Mouse (Mus musculus) forebrain, embryonic 13.5 days (tissue): Measurements from ENCODE around the gene Klf15. TPM values are rescaled to one million over a fixed set of nuclear protein-coding genes. Genes with fewer than 3 reads are reported as not detected.

Source experiments
- ATAC-seq: fragments of 200-750 bp; cut with Nextera tagmentation; 2 replicates; pipeline ENCODE4 v1.8.0; 2017
- H3K27ac ChIP-seq: fragments of 300-500 bp; sonication (generic); 2 replicates; pipeline ENCODE4 v1.5.1; 2015; ENCODE audit warnings: inconsistent platforms, mild to moderate bottlenecking, moderate library complexity
- H3K27me3 ChIP-seq: fragments of 300-500 bp; sonication (generic); 2 replicates; pipeline ENCODE4 v1.6.1; 2015; ENCODE audit warnings: mild to moderate bottlenecking, inconsistent platforms
- H3K36me3 ChIP-seq: fragments of 300-500 bp; sonication (generic); 2 replicates; pipeline ENCODE4 v1.6.1; 2015; ENCODE audit warnings: mild to moderate bottlenecking, inconsistent platforms; ENCODE audit not compliant: poor library complexity, severe bottlenecking
- H3K4me1 ChIP-seq: fragments of 300-500 bp; sonication (generic); 2 replicates; pipeline ENCODE4 v1.6.1; 2015; ENCODE audit warnings: inconsistent platforms
- H3K4me2 ChIP-seq: fragments of 300-500 bp; sonication (generic); 2 replicates; pipeline ENCODE4 v1.6.1; 2015; ENCODE audit warnings: inconsistent platforms, mild to moderate bottlenecking, moderate library complexity
- H3K4me3 ChIP-seq: fragments of 300-500 bp; sonication (generic); 2 replicates; pipeline ENCODE4 v1.5.1; 2015; ENCODE audit warnings: mild to moderate bottlenecking, inconsistent platforms
- H3K9ac ChIP-seq: fragments of 300-500 bp; sonication (generic); 2 replicates; pipeline ENCODE4 v1.6.1; 2015; ENCODE audit warnings: mild to moderate bottlenecking, inconsistent platforms
- H3K9me3 ChIP-seq: fragments of 300-500 bp; sonication (generic); replicated peaks from 2 replicates; pipeline ENCODE4 v1.6.1; 2016; ENCODE audit warnings: inconsistent platforms
- WGBS: fragments of 180-500 bp; shearing (Covaris S2); methylation state at CpG from one replicate; pipeline ENCODE4 v1.1.7; 2015; 5-methylcytosine and 5-hydroxymethylcytosine counted together
- polyA plus RNA-seq: library from polyadenylated mRNA; unstranded; fragments of >200 nt; fragmentation: Nextera tagmentation; extraction: Ambion mirVana; gene quantifications from 2 replicates; pipeline ENCODE4 v1.2.1, GENCODE M21; 2015

Gene Klf15
- 6.5 and 7.0 TPM in 2 replicates for polyA plus RNA-seq

GRCm38 (mm10) chr6:90462181-90462706 lies at the start of gene Klf15:
Gene Klf15 (plus strand): TSS chr6:90462576.
- Histone ChIP-seq H3K27me3 (peaks cover 41% of the 10 kb centered on the region), H3K4me3 (peak within 1 kb of the TSS; percentile 65), H3K36me3 (peaks cover 5% of the 10 kb centered on the region; the same call in 1 of the 2 replicates), H3K9me3 (no peaks in the 10 kb centered on the region), H3K9ac (peak within 1 kb of the TSS; percentile 73), H3K4me2 (peak within 1 kb of the TSS; percentile 100), H3K27ac (no peak within 1 kb of the TSS), H3K4me1 (peaks cover 25% of the 10 kb centered on the region)
- under 1% methylated on average over 70 of the region's 70 CpGs for WGBS
- ATAC-seq = peak; percentile 75

DNA sequence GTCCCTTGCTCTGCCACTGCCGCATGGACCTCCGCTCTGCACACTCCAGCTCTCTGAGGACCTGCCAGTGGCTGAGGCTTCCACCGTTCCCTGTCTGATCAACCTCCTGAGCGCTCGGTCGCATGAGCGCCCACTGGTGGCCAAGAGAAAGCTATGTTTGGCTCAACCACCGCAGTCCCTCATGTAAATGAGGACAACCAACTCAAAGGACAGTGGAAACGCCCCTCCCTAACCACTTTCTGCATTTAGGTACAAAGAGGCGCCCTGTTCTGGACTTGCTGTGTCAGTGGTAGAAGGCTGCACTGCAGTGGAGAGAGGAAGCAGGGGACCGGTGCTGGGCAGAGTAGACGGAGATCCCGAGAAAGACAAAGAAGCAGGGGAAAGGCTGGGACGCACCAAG lies 39.8 kb upstream of the Klf15 start:
- WGBS = 3% methylated on average over 14 of the region's 14 CpGs
- Histone ChIP-seq H3K36me3 (no peaks in the 10 kb centered on the region), H3K4me2 (peak overlapping the region; percentile 55), H3K9me3 (no peaks in the 10 kb centered on the region), H3K27me3 (peaks cover 10% of the 10 kb centered on the region), H3K4me1 (peaks cover 11% of the 10 kb centered on the region; the same call in 1 of the 2 replicates), H3K27ac (no peak overlapping the region), H3K4me3 (peak overlapping the region; percentile 23), H3K9ac (peak overlapping the region; percentile 48)
- peak; percentile 90 for ATAC-seq

- Histone ChIP-seq H3K9ac (no peak overlapping the region), H3K4me1 (peaks cover 23% of the 10 kb centered on the region), H3K9me3 (no peaks in the 10 kb centered on the region), H3K4me2 (no peak overlapping the region), H3K27me3 (peaks cover 14% of the 10 kb centered on the region), H3K27ac (no peak overlapping the region), H3K4me3 (no peak overlapping the region), H3K36me3 (no peaks in the 10 kb centered on the region)
- no peak for ATAC-seq
- whole genome bisulfite sequencing = 89% methylated on average over 3 of the region's 3 CpGs
Measured at GRCm38 (mm10) chr6:90425361-90425760, 37.0 kb upstream of the Klf15 start.

DNA sequence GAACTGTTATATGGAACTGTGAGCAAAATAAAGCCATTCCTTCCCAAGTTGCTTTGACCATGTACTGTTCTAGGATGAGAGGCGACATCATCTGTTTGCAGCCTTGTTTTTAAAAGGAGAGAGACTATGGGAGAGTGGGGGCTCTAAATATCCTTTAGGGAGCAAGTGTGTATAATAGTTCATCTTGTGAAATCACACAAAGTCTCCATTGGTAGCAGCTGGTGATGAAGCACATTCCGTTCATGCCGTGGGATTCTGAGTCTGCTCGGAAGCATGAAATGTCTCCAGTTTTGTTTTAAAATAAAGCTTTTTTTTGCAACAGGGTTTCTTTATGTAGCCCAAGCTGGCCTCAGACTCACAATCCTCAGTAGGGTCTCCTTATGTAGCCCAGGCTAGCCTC lies 36.4 kb upstream of the Klf15 start:
- Histone ChIP-seq H3K36me3 (no peaks in the 10 kb centered on the region), H3K9ac (no peak overlapping the region), H3K4me1 (peaks cover 23% of the 10 kb centered on the region), H3K27ac (no peak overlapping the region), H3K4me2 (no peak overlapping the region), H3K4me3 (no peak overlapping the region), H3K27me3 (peaks cover 14% of the 10 kb centered on the region), H3K9me3 (no peaks in the 10 kb centered on the region)
- no peak for ATAC-seq
- WGBS = 91% methylated on average over 4 of the region's 4 CpGs

DNA sequence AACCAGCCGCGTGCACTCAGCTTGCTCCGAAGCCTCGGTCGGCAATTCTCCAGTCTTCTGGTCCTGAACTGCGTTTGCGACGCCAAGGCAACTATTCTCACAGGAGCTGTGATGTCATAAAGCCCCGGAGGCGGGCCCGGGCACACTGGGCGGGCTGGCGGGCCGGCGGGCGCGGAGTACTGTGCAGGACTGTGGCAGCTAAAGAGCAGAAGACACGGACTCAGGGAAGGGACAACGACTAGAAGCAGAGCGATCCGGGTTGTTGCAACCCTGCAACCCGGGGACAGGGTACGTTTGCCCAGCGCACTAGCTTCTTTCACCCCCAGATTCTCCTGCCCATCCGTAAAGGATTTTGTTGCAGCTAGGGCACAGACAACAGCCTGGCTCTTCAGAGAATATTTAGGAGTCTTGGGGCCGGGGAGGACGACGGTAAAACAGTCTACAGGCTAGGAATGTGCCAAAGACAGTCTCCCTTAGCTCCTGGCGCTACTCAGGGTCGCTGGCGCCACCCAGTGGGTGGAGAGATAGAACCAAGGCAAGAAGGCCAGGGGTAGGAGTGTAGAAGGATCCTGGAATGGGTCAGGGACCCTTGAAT lies 33.9 kb upstream of the Klf15 start, which contains the start of gene Cfap100:
Gene Cfap100, minus strand, starts transcription at position 418 of the 595 bp plus-strand sequence.
- peak within 1 kb of the TSS; percentile 47 for H3K4me3 ChIP-seq
- H3K27me3 ChIP-seq = peaks cover 14% of the 10 kb centered on the region
- peak within 1 kb of the TSS; percentile 69 for H3K9ac ChIP-seq
- H3K9me3 ChIP-seq = no peaks in the 10 kb centered on the region
- H3K4me2 ChIP-seq = peak within 1 kb of the TSS; percentile 78
- no peaks in the 10 kb centered on the region for H3K36me3 ChIP-seq
- H3K27ac ChIP-seq = peak within 1 kb of the TSS; percentile 70
- WGBS = 1% methylated on average over 31 of the region's 31 CpGs
- peak; percentile 92 for ATAC-seq
- H3K4me1 ChIP-seq = peaks cover 13% of the 10 kb centered on the region

DNA sequence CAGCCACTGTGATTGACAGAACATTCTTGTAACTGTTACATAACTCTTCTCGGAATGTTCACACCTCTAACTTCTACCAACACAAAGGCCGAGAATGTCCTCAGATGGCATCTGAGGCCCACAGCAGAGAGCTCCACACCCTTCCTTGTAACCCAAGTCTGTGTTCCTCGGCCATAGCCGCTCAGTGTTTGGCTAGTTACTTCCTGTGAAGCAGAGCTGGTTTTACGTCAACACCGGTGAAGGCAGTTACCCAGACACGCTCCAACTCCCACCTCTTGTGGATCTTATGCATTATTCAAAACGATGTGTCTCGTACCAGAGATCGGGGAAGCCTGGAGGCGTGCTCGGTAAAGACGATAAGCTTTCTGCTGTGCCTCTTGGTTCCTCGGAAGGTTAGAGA lies 32.5 kb upstream of the Klf15 start:
- H3K36me3 ChIP-seq = no peaks in the 10 kb centered on the region
- H3K9ac ChIP-seq = no peak overlapping the region
- no peak overlapping the region for H3K27ac ChIP-seq
- H3K9me3 ChIP-seq = no peaks in the 10 kb centered on the region
- peaks cover 14% of the 10 kb centered on the region for H3K27me3 ChIP-seq
- no peak overlapping the region for H3K4me2 ChIP-seq
- 83% methylated on average over 14 of the region's 14 CpGs for WGBS
- no peak for ATAC-seq
- peaks cover 13% of the 10 kb centered on the region for H3K4me1 ChIP-seq
- H3K4me3 ChIP-seq = no peak overlapping the region

- peaks cover 14% of the 10 kb centered on the region for H3K27me3 ChIP-seq
- WGBS = 77% methylated on average over 2 of the region's 2 CpGs
- H3K4me2 ChIP-seq = no peak overlapping the region
- no peaks in the 10 kb centered on the region for H3K9me3 ChIP-seq
- H3K27ac ChIP-seq = no peak overlapping the region
- no peaks in the 10 kb centered on the region for H3K36me3 ChIP-seq
- H3K4me1 ChIP-seq = peaks cover 16% of the 10 kb centered on the region
- no peak overlapping the region for H3K4me3 ChIP-seq
- no peak for ATAC-seq
- H3K9ac ChIP-seq = no peak overlapping the region
Measured at GRCm38 (mm10) chr6:90431487-90431886, 30.9 kb upstream of the Klf15 start.

GRCm38 (mm10) chr6:90434687-90435086 lies 27.7 kb upstream of the Klf15 start:
- H3K27ac ChIP-seq = no peak overlapping the region
- 0 out of 2 replicates have a peak, but pooled peaks cover 3% of the 10 kb centered on the region for H3K4me1 ChIP-seq
- H3K4me2 ChIP-seq = no peak overlapping the region
- H3K9me3 ChIP-seq = no peaks in the 10 kb centered on the region
- no peak overlapping the region for H3K9ac ChIP-seq
- H3K36me3 ChIP-seq = no peaks in the 10 kb centered on the region
- WGBS = 77% methylated on average over 3 of the region's 3 CpGs
- no peaks in the 10 kb centered on the region for H3K27me3 ChIP-seq
- peak; percentile 21; the same call in 1 of the 2 replicates for ATAC-seq
- H3K4me3 ChIP-seq = no peak overlapping the region

- WGBS = 12% methylated on average over 11 of the region's 11 CpGs
- peak; percentile 78 for ATAC-seq
- Histone ChIP-seq H3K9me3 (no peaks in the 10 kb centered on the region), H3K27me3 (no peaks in the 10 kb centered on the region), H3K27ac (no peak overlapping the region), H3K4me1 (0 out of 2 replicates have a peak, but pooled peaks cover 3% of the 10 kb centered on the region), H3K36me3 (no peaks in the 10 kb centered on the region), H3K4me2 (peak overlapping the region; percentile 24; the same call in 1 of the 2 replicates), H3K4me3 (no peak overlapping the region), H3K9ac (no peak overlapping the region)
Measured at GRCm38 (mm10) chr6:90435195-90435618, 27.2 kb upstream of the Klf15 start.

DNA sequence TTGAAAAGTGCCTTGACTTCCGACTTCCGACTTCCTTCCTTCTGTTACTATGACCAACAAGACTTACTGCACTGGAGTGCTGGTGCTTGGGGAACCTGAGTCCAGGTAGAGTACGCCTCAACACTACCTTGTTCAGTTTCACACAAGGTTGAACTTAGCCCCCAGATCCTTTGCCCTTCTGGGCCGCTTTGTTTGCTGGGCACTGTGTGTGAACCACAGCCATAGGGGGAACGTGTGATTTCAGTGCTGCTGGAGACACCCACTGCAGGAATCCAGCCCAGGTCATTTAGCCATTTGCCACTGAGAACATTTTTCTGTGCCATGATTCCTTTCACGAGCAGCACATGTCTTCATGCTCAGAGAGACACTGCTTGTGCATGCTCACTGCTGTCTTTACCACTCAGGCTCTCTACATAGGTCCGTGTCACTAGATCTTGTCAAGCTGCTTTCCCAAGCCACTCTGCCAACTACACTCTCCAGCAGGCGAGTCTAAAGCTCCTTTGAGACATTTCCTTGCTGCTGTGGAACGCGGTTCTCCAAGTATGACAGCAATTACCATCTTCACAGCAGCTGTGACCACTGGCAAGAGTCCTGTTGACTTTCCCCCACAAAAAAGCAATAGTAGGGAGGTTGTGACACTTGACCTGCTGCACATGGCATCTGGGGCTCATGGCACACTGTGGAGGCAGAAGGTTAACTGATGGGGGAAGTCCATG lies 26.0 kb upstream of the Klf15 start:
- ATAC-seq = no peak
- H3K27me3 ChIP-seq = no peaks in the 10 kb centered on the region
- no peaks in the 10 kb centered on the region for H3K36me3 ChIP-seq
- 0 out of 2 replicates have a peak, but pooled peaks cover 3% of the 10 kb centered on the region for H3K4me1 ChIP-seq
- WGBS = 91% methylated on average over 10 of the region's 10 CpGs
- H3K27ac ChIP-seq = no peak overlapping the region
- H3K4me2 ChIP-seq = no peak overlapping the region
- H3K4me3 ChIP-seq = no peak overlapping the region
- no peak overlapping the region for H3K9ac ChIP-seq
- no peaks in the 10 kb centered on the region for H3K9me3 ChIP-seq

- H3K9me3 ChIP-seq = no peaks in the 10 kb centered on the region
- no peaks in the 10 kb centered on the region for H3K36me3 ChIP-seq
- 0 out of 2 replicates have a peak, but pooled peaks cover 3% of the 10 kb centered on the region for H3K4me1 ChIP-seq
- no peaks in the 10 kb centered on the region for H3K27me3 ChIP-seq
- no peak overlapping the region for H3K4me3 ChIP-seq
- ATAC-seq = no peak
- H3K27ac ChIP-seq = no peak overlapping the region
- no peak overlapping the region for H3K4me2 ChIP-seq
- H3K9ac ChIP-seq = no peak overlapping the region
- WGBS = 88% methylated on average over 3 of the region's 3 CpGs
Measured at GRCm38 (mm10) chr6:90437041-90437440, 25.3 kb upstream of the Klf15 start.

GRCm38 (mm10) chr6:90446883-90447282 lies 15.5 kb upstream of the Klf15 start:
- ATAC-seq = peak; percentile 41; the same call in 1 of the 2 replicates
- Histone ChIP-seq H3K27me3 (no peaks in the 10 kb centered on the region; the same call in 1 of the 2 replicates), H3K4me3 (no peak overlapping the region), H3K36me3 (no peaks in the 10 kb centered on the region), H3K4me2 (no peak overlapping the region), H3K4me1 (peaks cover 10% of the 10 kb centered on the region), H3K9me3 (no peaks in the 10 kb centered on the region), H3K27ac (peak overlapping the region; percentile 55), H3K9ac (no peak overlapping the region; the same call in 1 of the 2 replicates)
- WGBS = 21% methylated on average over 4 of the region's 4 CpGs
